Comparison of ENCODE assay signal across 28 mouse cellular contexts in genomic region chr5:96739138-96739878, GRCm38 (mm10). TPM values are rescaled to one million over a fixed set of nuclear protein-coding genes. Genes with fewer than 3 reads are reported as not detected.
DNase-seq lines count a peak whose midpoint lies in the region; ATAC-seq lines count a peak whose summit lies in the region.
"Had no signal": no experiment of that assay in that cellular context is flagged by ENCODE, and none has a peak within 500 bp of the region (broad histone marks: within the 10 kb centered on the region; RNA-seq: fewer than 3 reads in every experiment).

No protein-coding gene starts in this region.

- ATAC-seq in erythroblast, adult 5-6 weeks (replicated peaks; ENCODE audit: low FRiP score, poor library complexity, severe bottlenecking) = no peak
- ATAC-seq in liver, embryonic 15.5 days (ENCODE audit: insufficient read depth) = no peak
- ATAC-seq in erythroid progenitor cell, adult 5-6 weeks (replicated peaks; ENCODE audit: low FRiP score, poor library complexity, severe bottlenecking) = no peak
- ATAC-seq: activated CD4-positive, CD25-positive, alpha-beta regulatory T cell, adult 4 months; forebrain, embryonic 16.5 days; hindbrain, postnatal 0 days; midbrain, embryonic 13.5 days had no signal

- H3K4me1 ChIP-seq in erythroblast, embryonic 14.5 days (ENCODE audit: control insufficient read depth) = no peaks in the 10 kb centered on the region
- H3K4me1 ChIP-seq in liver, embryonic 15.5 days (replicated peaks) = no peaks in the 10 kb centered on the region
- H3K4me1 ChIP-seq: embryonic facial prominence, embryonic 13.5 days; heart, embryonic 13.5 days; lung, embryonic 15.5 days; megakaryocyte, embryonic 14.5 days; midbrain, embryonic 13.5 days; neural tube, embryonic 12.5 days had no signal

- H3K4me2 ChIP-seq in liver, embryonic 15.5 days = peak overlapping the region; percentile 9
- H3K4me2 ChIP-seq: embryonic facial prominence, embryonic 13.5 days; heart, embryonic 13.5 days; lung, embryonic 15.5 days; midbrain, embryonic 13.5 days; neural tube, embryonic 12.5 days had no signal

- peak overlapping the region; percentile 27 for H3K4me3 ChIP-seq in erythroblast, embryonic 14.5 days (replicated peaks)
- no peak overlapping the region for H3K4me3 ChIP-seq in liver, embryonic 15.5 days (replicated peaks)
- H3K4me3 ChIP-seq: embryonic facial prominence, embryonic 13.5 days; heart, embryonic 13.5 days; left cerebral cortex, adult 2 months; lung, embryonic 15.5 days; megakaryocyte, embryonic 14.5 days; midbrain, embryonic 13.5 days; neural tube, embryonic 12.5 days had no signal

- no peaks in the 10 kb centered on the region for H3K36me3 ChIP-seq in erythroblast, embryonic 14.5 days (ENCODE audit: control insufficient read depth)
- no peaks in the 10 kb centered on the region for H3K36me3 ChIP-seq in liver, embryonic 15.5 days (replicated peaks)
- H3K36me3 ChIP-seq: lung, embryonic 15.5 days; neural tube, embryonic 12.5 days had no signal

- no peak overlapping the region for H3K9ac ChIP-seq in liver, embryonic 15.5 days
- H3K9ac ChIP-seq: embryonic facial prominence, embryonic 13.5 days; heart, embryonic 13.5 days; lung, embryonic 15.5 days; midbrain, embryonic 13.5 days; neural tube, embryonic 12.5 days had no signal

- no peaks in the 10 kb centered on the region for H3K27me3 ChIP-seq in erythroblast, embryonic 14.5 days (ENCODE audit: control insufficient read depth)
- no peaks in the 10 kb centered on the region for H3K27me3 ChIP-seq in liver, embryonic 15.5 days
- H3K27me3 ChIP-seq: embryonic facial prominence, embryonic 13.5 days; heart, embryonic 13.5 days; lung, embryonic 15.5 days; midbrain, embryonic 13.5 days; neural tube, embryonic 12.5 days had no signal

- no peaks in the 10 kb centered on the region for H3K9me3 ChIP-seq in erythroblast, embryonic 14.5 days (ENCODE audit: control insufficient read depth, low read length)
- no peaks in the 10 kb centered on the region for H3K9me3 ChIP-seq in liver, embryonic 15.5 days (replicated peaks)
- H3K9me3 ChIP-seq: embryonic facial prominence, embryonic 13.5 days; heart, embryonic 13.5 days; lung, embryonic 15.5 days; megakaryocyte, embryonic 14.5 days; midbrain, embryonic 13.5 days; neural tube, embryonic 12.5 days had no signal

- 67% methylated on average over 15 of the region's 15 CpGs for WGBS in liver, embryonic 15.5 days (ENCODE audit: insufficient replicate concordance)

- no peak for DNase-seq in liver
- DNase-seq in kidney, postnatal 36 days = peak; percentile 12 to 46
- DNase-seq in urinary bladder, adult 2 months (ENCODE audit: low spot score) = no peak
- no peak for DNase-seq in adrenal gland, adult 2 months
- DNase-seq: adrenal gland, postnatal 10 days; cerebellum, adult 2 months; cerebellum, postnatal 25 days; gastrocnemius, postnatal 14 days; heart, adult 11 months; heart, postnatal 14 days; lung, postnatal 36 days; right cerebral cortex, postnatal 14 days; spleen, adult 18-20 months; thymus, postnatal 36 days had no signal

- no peak overlapping the region for H3K27ac ChIP-seq in liver, embryonic 15.5 days (replicated peaks)
- H3K27ac ChIP-seq: embryonic facial prominence, embryonic 13.5 days; heart, embryonic 13.5 days; hindbrain, postnatal 0 days; left cerebral cortex, adult 2 months; lung, embryonic 15.5 days; midbrain, embryonic 13.5 days; neural tube, embryonic 12.5 days had no signal

RNA-seq across cellular contexts. Expression of gene Anxa3, which starts 53.8 kb away (rescaled TPM):
- polyA plus RNA-seq in erythroblast, embryonic 14.5 days (2012) = not detected in 2 replicates
- total RNA-seq in erythroblast, adult 5-6 weeks (2015; ENCODE audit: low replicate concordance) = 103 and 132 TPM in 2 replicates
- 56.5 and 76.3 TPM in 2 replicates for total RNA-seq in erythroblast, adult 5-6 weeks (2017; ENCODE audit: low replicate concordance)
- polyA plus RNA-seq in liver, embryonic 15.5 days (2015; fragmentation: Nextera tagmentation; extraction: Ambion mirVana) = 21.2 and 22.8 TPM in 2 replicates
- polyA plus RNA-seq in urinary bladder, adult 2 months (2012; rRNA removed) = 108 and 175 TPM in 2 replicates
- total RNA-seq in erythroid progenitor cell, adult 5-6 weeks (2015; ENCODE audit: low replicate concordance) = 31.9 and 90.1 TPM in 2 replicates
- total RNA-seq in erythroid progenitor cell, adult 5-6 weeks (2017; ENCODE audit: low replicate concordance) = 30.9 and 46.4 TPM in 2 replicates
- total RNA-seq in adrenal gland, adult 2 months (2021) = 10 to 100 TPM; 14.8 to 22.9 TPM
- polyA plus RNA-seq in adrenal gland, adult 2 months (2012; rRNA removed) = 2.1 and 2.3 TPM in 2 replicates

Comparison
In these comparisons a context has a peak if more than half of its experiments do, and no peak if none do; other contexts are left out.
1. DNase-seq: peak in kidney, postnatal 36 days (2 of 2); none in liver (single experiment), urinary bladder, adult 2 months (single experiment) and adrenal gland, adult 2 months (single experiment).